ENCODE assay signal across 28 mouse cellular contexts in the genomic region with DNA sequence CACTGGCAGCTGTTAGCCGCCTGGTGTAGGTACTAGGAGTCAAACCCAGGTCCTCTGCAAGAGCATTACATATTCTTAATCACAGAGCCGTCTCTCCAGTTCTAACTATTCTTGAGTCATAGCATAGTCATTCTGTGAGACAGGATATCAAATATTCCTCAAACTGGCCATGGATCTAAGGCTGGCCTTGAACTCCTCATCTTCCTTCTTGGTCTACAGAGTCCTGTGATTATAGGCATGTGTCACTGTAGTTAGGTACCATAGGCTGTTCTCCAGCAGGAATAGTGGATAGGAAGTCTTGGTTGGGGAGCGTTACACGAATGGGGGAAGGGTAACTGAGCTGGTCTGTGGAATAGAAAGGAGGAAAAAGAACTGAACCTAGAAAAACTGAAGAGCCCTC. TPM values are rescaled to one million over a fixed set of nuclear protein-coding genes. Genes with fewer than 3 reads are reported as not detected.
DNase-seq lines count a peak whose midpoint lies in the region; ATAC-seq lines count a peak whose summit lies in the region.
"Had no signal": no experiment of that assay in that cellular context is flagged by ENCODE, and none has a peak within 500 bp of the region (broad histone marks: within the 10 kb centered on the region; RNA-seq: fewer than 3 reads in every experiment).

No protein-coding gene starts in this region.

- H3K9ac ChIP-seq in heart, embryonic 13.5 days = no peak overlapping the region
- H3K9ac ChIP-seq: embryonic facial prominence, embryonic 13.5 days; embryonic facial prominence, embryonic 15.5 days; forebrain, embryonic 12.5 days had no signal

- H3K27ac ChIP-seq in heart, embryonic 13.5 days (replicated peaks) = 0 out of 2 replicates have a peak overlapping the region, but pooled peaks have one; percentile 95
- H3K27ac ChIP-seq: embryonic facial prominence, embryonic 15.5 days; forebrain, embryonic 10.5 days; forebrain, embryonic 12.5 days had no signal

- H3K27me3 ChIP-seq in heart, embryonic 13.5 days (replicated peaks) = no peaks in the 10 kb centered on the region
- H3K27me3 ChIP-seq: embryonic facial prominence, embryonic 13.5 days; embryonic facial prominence, embryonic 15.5 days had no signal

- DNase-seq in adrenal gland, adult 2 months = peak; percentile 51
- no peak for DNase-seq in adrenal gland, adult 8-10 months
- DNase-seq in heart, adult 8-10 months (ENCODE audit: low spot score) = no peak
- DNase-seq: adrenal gland, postnatal 10 days; adrenal gland, postnatal 25 days; cerebellum, adult 11 months; cerebellum, adult 18-20 months; cerebellum, adult 8-10 months; cerebellum, adult 9-11 months; cerebellum, postnatal 14 days; cerebellum, postnatal 36 days; embryo, embryonic 11 days had no signal

- ATAC-seq in heart, embryonic 13.5 days (ENCODE audit: extremely low read depth, insufficient number of reproducible peaks, low FRiP score, low TSS enrichment) = no peak
- ATAC-seq: forebrain, embryonic 14.5 days; forebrain, embryonic 16.5 days had no signal

- H3K4me2 ChIP-seq in heart, embryonic 13.5 days = no peak overlapping the region
- H3K4me2 ChIP-seq: embryonic facial prominence, embryonic 13.5 days; embryonic facial prominence, embryonic 15.5 days; forebrain, embryonic 12.5 days had no signal

- peaks cover 28% of the 10 kb centered on the region for H3K4me1 ChIP-seq in heart, embryonic 13.5 days

- 83% methylated on average over 4 of the region's 4 CpGs for WGBS in heart, embryonic 13.5 days

- H3K4me3 ChIP-seq in heart, embryonic 13.5 days = no peak overlapping the region
- H3K4me3 ChIP-seq: embryonic facial prominence, embryonic 13.5 days; embryonic facial prominence, embryonic 15.5 days; erythroblast, embryonic 14.5 days; forebrain, embryonic 10.5 days; forebrain, embryonic 12.5 days had no signal

- no peaks in the 10 kb centered on the region for H3K9me3 ChIP-seq in heart, embryonic 13.5 days
- H3K9me3 ChIP-seq: embryonic facial prominence, embryonic 13.5 days; embryonic facial prominence, embryonic 15.5 days; forebrain, embryonic 10.5 days; forebrain, embryonic 12.5 days had no signal

- H3K36me3 ChIP-seq in heart, embryonic 13.5 days = peaks cover under 1% of the 10 kb centered on the region; the same call in 1 of the 2 replicates
- H3K36me3 ChIP-seq: embryonic facial prominence, embryonic 13.5 days; embryonic facial prominence, embryonic 15.5 days; forebrain, embryonic 10.5 days; forebrain, embryonic 12.5 days had no signal

RNA-seq across cellular contexts. Expression of a gene that starts 1.7 kb away (rescaled TPM):
- not detected for total RNA-seq in adrenal gland, adult 2 months (2021)
- not detected in 2 replicates for polyA plus RNA-seq in adrenal gland, adult 2 months (2012; rRNA removed)
- total RNA-seq in adrenal gland, adult 8-10 months (2022) = not detected
- not detected in 2 replicates for polyA plus RNA-seq in heart, embryonic 13.5 days (2015; fragmentation: Nextera tagmentation; extraction: Ambion mirVana)
- total RNA-seq in heart, adult 8-10 months (2022) = not detected
- total RNA-seq: adrenal gland, postnatal 10 days; adrenal gland, postnatal 25 days; adrenal gland, postnatal 4 days; common myeloid progenitor, adult 5-6 weeks; ES-E14; MEL had no signal
- polyA plus RNA-seq: brain, embryonic 14.5 days; C2C12; embryonic facial prominence, embryonic 11.5 days; embryonic facial prominence, embryonic 13.5 days; embryonic facial prominence, embryonic 15.5 days; erythroblast, embryonic 14.5 days; forebrain, embryonic 10.5 days; forebrain, embryonic 12.5 days; forebrain, embryonic 14.5 days; forebrain, embryonic 16.5 days; frontal cortex, adult 2 months had no signal

RNA-seq across cellular contexts. Expression of a gene that starts 2.6 kb away (rescaled TPM):
- total RNA-seq in adrenal gland, adult 2 months (2021) = 100 to 1,000 TPM; 223 to 343 TPM
- polyA plus RNA-seq in adrenal gland, adult 2 months (2012; rRNA removed) = 390 and 417 TPM in 2 replicates
- total RNA-seq in adrenal gland, adult 8-10 months (2022) = 100 to 1,000 TPM; 209 to 364 (median 285) TPM
- polyA plus RNA-seq in heart, embryonic 13.5 days (2015; fragmentation: Nextera tagmentation; extraction: Ambion mirVana) = 223 and 248 TPM in 2 replicates
- 1,000 to 10,000 TPM; 1,477 to 1,608 (median 1,523) TPM for total RNA-seq in heart, adult 8-10 months (2022)

RNA-seq across cellular contexts. Expression of a gene that starts 6.0 kb away (rescaled TPM):
- total RNA-seq in adrenal gland, adult 2 months (2021) = not detected
- polyA plus RNA-seq in adrenal gland, adult 2 months (2012; rRNA removed) = not detected in 2 replicates
- total RNA-seq in adrenal gland, adult 8-10 months (2022) = not detected
- not detected in 2 replicates for polyA plus RNA-seq in heart, embryonic 13.5 days (2015; fragmentation: Nextera tagmentation; extraction: Ambion mirVana)
- total RNA-seq in heart, adult 8-10 months (2022) = not detected
- total RNA-seq: adrenal gland, postnatal 10 days; adrenal gland, postnatal 25 days; adrenal gland, postnatal 4 days; common myeloid progenitor, adult 5-6 weeks; ES-E14; MEL had no signal
- polyA plus RNA-seq: brain, embryonic 14.5 days; C2C12; embryonic facial prominence, embryonic 11.5 days; embryonic facial prominence, embryonic 13.5 days; embryonic facial prominence, embryonic 15.5 days; erythroblast, embryonic 14.5 days; forebrain, embryonic 10.5 days; forebrain, embryonic 12.5 days; forebrain, embryonic 14.5 days; forebrain, embryonic 16.5 days had no signal

RNA-seq across cellular contexts. Expression of a gene that starts 23.9 kb away (rescaled TPM):
- under 1 TPM; 0.45 to 0.58 TPM for total RNA-seq in adrenal gland, adult 2 months (2021)
- 0.48 and 0.61 TPM in 2 replicates for polyA plus RNA-seq in adrenal gland, adult 2 months (2012; rRNA removed)
- total RNA-seq in adrenal gland, adult 8-10 months (2022) = 1 to 10 TPM in 1 of 4 experiments, under 1 TPM in 3; 0.20 to 1.2 (median 0.66) TPM
- 0.13 and 0.48 TPM in 2 replicates for polyA plus RNA-seq in heart, embryonic 13.5 days (2015; fragmentation: Nextera tagmentation; extraction: Ambion mirVana)
- under 1 TPM in 2 of 4 experiments, not detected in 2; 0.17 to 0.44 TPM for total RNA-seq in heart, adult 8-10 months (2022)
- total RNA-seq: common myeloid progenitor, adult 5-6 weeks; MEL had no signal
- polyA plus RNA-seq: erythroblast, embryonic 14.5 days had no signal

RNA-seq across cellular contexts. Expression of a gene that starts 31.9 kb away (rescaled TPM):
- 10 to 100 TPM; 31.0 to 33.4 TPM for total RNA-seq in adrenal gland, adult 2 months (2021)
- polyA plus RNA-seq in adrenal gland, adult 2 months (2012; rRNA removed) = 48.8 and 99.4 TPM in 2 replicates
- 10 to 100 TPM; 31.5 to 50.1 (median 45.6) TPM for total RNA-seq in adrenal gland, adult 8-10 months (2022)
- 38.3 and 40.5 TPM in 2 replicates for polyA plus RNA-seq in heart, embryonic 13.5 days (2015; fragmentation: Nextera tagmentation; extraction: Ambion mirVana)
- total RNA-seq in heart, adult 8-10 months (2022) = 10 to 100 TPM; 17.9 to 26.4 (median 22.7) TPM

Comparison
In these comparisons a context has a peak if more than half of its experiments do, and no peak if none do; other contexts are left out.
1. RNA of a gene that starts 2.6 kb away (total RNA-seq): 1,477 to 1,608 TPM in heart, adult 8-10 months; 223 to 343 TPM in adrenal gland, adult 2 months and 209 to 364 TPM in adrenal gland, adult 8-10 months; every median in the first group is over 4 times any median in the second.